Mouse (Mus musculus): Measurements from ENCODE around the gene Alk.
"Not testable (repeated sequence)": the region's sequence is repeated elsewhere in the genome, so short reads cannot be mapped to it uniquely, and the experiment has no call there.

The Alk gene

DNA sequence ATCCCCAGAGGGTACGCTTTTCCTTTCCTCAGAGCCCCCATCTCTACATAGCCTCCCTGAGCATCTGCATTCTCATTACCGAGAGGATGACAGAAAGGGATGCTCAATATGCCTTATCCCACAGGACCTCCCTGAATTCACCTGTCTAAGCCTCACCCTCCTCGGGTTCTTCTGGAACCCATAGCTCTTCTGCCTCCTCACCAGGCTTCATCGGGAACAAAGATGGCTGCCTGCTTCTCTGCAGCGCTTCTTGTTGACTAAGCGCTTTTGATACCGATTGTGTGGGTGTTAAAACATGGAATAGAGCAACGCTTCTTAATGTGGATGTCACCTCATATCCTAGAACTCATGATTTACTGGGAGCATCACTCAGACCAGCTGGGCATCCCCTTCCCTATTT is 75.9 kb downstream of the Alk start:
- no peak for DNase-seq (ENCODE audit: low spot score in 2 of 2)

DNA sequence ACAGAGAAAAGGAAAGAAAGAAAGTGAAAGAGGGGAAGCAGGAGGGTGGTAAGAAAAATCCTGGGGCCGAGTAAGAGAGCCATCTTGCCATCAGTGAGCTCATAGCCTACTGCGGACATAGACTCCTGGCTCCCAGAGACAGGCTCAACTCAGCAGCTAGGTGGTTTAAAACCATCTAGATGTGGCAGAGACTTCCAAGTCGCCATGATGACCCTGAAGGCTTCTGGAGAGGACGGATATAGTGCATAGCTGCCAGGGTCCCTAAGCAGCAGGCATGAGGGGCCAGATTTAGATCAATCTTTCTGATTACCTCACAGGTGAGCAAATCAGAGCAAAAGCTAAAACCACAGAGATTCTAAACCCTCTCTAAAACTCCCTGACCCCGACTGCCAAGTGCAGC is 76.9 kb downstream of the Alk start:
- DNase-seq (ENCODE audit: low spot score in 2 of 2), result no peak

DNA sequence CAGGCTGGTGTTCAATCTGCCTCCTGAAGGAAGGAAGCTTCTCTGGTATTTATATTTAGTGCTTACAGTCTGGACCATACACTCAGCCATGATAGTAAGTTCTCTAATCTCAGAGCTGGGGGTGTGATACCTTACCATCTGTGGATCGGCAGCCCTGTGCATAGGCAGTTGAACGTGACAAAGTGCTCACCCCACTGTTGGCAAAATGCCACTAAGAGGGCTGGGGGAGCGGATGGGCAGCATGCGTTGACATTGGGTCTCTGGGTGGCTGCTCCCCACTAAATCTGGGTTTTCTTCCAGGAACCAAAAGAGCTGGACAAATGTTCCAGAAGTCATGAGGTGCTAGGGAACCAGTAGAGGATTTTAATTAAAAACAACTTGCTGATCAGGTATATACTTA is 78.1 kb downstream of the Alk start:
- no peak for DNase-seq (ENCODE audit: low spot score in 2 of 2)

DNA sequence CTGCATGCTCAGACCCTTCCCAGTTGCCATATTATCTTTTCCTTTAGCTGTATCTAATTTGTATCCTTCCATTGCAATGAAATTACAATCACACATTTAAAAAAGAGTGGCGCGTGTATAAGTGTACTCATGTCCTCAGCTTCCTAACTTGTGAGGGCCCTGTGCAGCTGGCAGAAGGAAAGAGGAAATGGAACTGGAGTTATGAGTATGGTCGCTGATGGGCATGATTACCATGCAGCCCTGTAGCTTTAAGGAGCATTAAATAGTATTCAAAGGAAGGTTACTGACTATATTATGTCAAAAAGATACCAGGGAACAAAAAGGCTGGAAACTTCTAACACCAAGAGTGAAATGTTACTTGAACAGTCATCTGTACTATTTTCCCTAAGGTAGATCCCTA is 79.6 kb downstream of the Alk start:
- no peak for DNase-seq (ENCODE audit: low spot score in 2 of 2)

DNA sequence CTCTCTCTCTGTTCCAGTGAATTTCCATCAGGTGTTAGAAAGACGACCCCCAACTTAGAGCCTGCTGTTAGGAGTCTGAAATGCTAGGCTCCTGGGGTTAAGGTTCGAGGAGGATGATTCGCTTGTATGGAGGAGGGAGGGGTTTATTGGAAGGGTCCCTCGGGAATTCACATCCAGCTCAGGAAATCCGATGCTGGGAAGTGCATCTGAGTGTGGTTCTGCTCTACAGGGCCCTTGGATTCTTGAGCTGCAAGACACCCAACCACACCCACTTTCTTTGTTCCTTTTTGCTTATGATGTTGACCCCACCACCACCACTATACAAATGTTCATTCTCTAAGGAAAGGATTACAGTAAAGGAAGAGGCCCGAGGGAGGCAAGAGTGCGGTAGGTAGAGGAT is 81.4 kb downstream of the Alk start:
- no peak for DNase-seq (ENCODE audit: low spot score in 2 of 2)

DNA sequence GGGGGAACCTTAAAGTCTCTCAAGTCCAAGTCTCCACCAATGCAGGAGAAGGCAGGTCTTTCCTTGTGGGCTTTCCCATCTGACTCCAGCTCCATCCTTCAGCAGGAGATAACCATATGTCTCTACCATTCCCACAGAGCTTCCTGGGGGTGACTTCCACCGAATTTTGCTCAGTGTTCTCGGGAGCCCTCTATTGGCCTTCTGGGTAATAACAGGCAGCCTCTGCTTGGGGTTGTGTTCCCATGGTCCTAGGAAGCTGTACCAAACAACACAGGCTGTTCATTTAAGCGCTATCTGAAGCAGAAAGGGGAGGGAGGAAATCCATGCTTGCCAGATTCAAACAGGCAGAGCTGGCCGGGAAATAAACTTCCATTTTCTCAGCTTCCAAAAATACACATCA is 82.0 kb downstream of the Alk start:
- peak in 1 of 2 experiments; percentile 33 for DNase-seq (ENCODE audit: low spot score in 2 of 2)

DNA sequence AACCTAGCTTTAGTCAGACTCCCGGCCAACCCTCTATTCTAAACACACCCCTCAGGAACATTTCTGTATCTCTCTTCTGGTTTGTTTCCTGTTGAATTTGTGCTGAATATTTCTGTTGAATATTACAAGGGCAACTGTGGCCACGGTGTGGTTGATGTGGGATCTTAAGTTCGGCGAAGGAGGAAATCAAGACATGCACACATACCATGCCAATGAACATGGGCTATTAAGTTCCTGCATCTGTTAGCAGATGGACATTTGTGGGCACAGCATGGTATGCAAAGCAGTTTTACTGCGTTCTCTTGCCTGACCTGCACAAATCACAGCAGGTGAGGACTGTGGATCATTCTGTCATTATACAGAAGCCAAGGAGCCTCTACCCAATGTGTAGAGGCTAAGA is 83.1 kb downstream of the Alk start:
- DNase-seq (ENCODE audit: low spot score in 2 of 2), result no peak

DNA sequence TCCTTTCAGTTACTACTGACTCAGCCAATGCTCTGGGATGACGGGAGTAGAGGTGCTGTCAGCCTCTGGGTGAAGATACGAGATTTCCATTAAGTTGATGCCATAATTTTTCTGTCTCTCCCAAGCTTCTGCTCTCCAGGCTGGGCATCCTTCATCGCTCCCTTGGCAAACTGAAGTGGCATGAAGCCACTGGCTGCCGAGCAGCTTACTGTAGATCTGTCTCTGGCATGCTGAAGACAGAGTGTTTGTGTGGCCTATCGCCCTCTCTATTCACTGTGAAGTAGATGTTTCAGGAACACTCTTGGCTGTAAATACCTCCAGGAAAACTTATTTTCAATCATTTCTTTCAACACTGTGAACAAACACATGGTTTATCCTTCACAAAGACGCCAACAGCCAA is 93.7 kb downstream of the Alk start:
- no peak for DNase-seq (ENCODE audit: low spot score in 2 of 2)

DNA sequence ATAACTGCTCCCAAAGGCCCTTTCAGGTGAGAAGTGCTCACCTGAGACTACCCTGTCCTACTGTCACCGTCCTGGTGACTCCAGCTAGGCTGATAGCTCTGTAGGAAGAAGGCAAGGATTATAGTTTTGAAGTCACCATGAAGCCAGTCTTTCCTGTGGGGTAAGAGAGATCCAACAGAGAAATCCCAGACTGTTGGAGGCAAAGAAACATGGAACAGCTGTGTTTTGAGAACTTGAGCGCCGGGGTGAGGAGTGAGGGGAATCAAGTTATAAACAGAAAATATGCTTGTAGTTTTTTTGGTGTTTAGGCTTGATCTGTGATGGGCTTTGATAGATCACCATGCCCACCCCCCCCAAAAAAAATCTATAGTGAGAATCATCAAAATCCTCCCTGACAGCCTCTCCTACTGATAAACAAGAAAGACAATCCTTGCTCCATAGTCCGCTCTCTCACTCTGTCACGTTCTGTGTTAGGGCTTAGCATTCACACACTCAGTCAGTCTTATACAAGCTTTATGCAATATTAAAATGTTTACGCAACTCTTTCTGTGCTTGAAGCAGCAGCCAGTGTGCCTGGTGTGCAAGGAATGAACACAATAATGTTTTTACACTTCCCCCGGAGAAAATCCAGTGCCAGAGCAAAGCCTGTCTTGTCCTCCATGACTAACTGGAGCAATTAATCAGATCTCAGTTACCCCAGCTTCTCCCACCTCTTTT is 95.6 kb downstream of the Alk start:
- no peak for DNase-seq (ENCODE audit: low spot score in 2 of 2)

DNA sequence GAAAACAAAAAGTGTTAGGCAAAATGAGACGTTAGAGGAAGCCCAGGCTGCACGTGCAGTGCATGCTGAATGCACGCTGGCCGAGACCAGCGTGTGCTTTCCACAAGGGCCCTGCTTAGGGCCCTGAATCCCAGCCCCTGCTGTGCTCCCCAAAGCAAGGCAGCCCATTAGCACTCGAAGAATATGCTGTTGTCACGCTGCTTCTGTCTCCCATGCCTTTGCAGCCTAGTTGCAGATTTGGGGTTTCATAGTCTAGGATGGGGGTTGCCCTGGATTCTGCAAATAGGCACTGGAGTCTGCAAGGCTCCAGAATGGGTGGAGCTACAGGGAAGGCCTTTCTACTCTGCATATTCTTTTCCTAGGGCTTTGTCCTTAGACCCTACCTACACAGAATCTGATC is 99.2 kb downstream of the Alk start:
- no peak for DNase-seq (ENCODE audit: low spot score in 2 of 2)

DNA sequence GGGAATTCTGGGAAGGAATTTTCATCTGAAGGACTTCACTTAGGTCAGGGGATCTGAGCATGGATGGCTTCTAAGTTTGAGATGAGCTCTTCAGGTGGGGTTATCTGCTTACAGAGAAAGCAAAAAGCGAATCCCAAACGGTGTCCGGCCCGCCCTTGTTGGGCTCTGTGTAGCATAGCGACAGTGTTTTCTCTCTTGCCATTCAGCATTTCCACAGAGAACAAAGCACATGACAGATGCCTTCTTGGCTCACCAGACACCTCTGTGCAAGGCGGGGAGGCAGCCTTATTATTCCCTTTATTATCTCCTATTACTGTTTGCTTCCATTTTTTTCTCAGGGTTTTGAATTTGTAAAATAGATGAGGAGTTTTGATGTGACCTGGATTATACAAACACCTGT is 99.8 kb downstream of the Alk start:
- DNase-seq (ENCODE audit: low spot score in 2 of 2), result no peak

DNA sequence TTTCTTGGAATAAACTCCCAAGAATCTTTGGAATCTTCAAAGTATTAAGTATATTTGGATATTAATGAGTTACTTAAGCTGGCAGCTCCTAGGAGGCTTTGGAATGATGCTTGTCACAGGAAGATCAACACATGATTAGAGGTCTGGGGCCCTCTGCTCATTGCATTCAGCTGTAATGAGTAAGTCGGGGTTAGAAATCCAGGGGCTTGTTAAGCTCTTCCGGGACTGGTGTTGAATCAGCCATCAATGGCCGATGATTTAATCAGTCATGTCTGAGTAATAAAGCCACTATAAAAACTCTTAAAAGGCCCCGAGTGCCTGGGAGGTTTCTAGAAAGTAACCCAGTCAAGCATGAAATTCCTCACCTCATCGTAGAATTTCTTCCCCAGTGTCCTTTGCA is 109.0 kb downstream of the Alk start:
- DNase-seq (ENCODE audit: low spot score in 2 of 2), result no peak

DNA sequence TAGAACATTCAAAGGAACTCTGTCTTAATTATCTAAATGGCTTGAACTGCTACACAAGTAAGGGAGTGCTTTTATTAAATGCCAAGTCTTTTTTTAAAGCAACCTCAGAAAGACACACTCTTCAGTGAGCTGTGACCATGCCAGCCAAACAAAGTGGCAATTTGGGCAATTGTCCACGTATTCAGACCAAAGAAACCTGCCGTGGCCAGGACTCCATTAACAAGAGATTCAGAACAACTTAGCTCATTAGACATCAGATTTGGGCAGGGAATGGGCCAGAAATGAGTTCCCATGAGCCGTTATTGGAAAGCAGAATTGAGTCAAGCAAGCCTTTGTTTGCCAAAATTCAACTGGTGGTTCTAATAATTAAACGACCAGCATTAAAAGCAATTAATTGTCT is 118.8 kb downstream of the Alk start:
- DNase-seq (ENCODE audit: low spot score in 2 of 2), result no peak

DNA sequence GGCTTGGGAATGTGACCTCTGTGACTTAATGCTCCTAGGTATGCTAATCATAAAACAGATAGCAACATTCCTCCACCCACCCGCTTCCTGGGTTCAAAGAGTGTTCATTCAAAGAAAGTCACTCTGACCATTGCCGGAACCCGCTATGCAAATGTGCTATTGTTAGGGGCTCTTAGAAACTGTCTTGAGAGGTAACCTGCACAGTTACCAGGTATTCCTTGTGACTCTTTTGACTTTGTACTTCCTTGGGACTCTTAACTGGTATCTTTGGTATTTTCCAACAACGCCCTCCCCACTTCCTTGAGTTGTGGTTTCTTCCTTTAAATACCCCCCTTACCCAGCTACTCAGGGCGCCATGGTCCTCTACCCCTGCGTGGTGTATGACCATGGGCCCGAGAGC is 125.2 kb downstream of the Alk start:
- DNase-seq (ENCODE audit: low spot score in 2 of 2), result not testable (repeated sequence)

DNA sequence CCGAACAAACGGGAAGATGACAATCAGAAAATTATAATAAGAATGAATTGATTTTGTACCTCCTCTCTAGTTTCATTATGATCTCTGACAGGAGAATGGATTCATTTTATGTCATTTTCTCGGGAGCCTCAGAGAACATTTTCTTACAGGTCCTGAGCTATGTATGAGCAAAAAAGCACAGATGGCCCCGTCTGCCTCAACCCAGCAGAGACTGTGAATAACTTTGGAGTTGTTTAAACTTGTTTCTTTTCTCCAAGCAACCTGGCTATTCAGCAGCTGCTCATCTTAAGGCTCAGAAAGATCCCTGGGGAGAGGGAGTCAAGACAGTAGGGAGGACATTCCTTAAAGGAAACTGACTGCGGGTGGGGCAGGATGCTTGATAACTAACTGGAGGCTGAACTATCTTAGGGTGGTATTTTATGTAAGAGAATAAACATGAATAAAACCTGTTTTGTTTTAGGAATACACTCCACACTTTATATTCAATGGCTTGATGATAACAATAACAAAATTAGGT is 126.5 kb downstream of the Alk start:
- no peak for DNase-seq (ENCODE audit: low spot score in 2 of 2)

DNA sequence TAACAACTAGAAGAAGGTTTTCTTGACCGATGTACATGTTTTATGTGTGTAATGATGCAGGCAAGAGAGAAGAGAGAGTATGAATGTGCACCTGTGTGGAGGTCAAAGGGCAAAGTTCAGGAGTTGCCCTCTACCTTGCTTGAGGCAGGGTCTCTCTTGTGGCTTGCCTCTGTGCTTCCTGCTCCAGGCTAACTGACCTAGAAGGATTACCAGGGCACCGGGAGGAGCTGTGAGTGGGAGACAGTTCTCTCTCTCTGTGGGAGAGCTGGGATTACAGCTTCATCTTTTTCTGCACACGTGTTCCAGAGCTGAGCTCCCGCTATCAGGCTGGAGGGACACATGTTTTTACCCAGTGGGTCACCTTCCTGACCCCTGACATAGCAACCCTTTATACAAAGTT is 127.5 kb downstream of the Alk start:
- no peak for DNase-seq (ENCODE audit: low spot score in 2 of 2)

DNA sequence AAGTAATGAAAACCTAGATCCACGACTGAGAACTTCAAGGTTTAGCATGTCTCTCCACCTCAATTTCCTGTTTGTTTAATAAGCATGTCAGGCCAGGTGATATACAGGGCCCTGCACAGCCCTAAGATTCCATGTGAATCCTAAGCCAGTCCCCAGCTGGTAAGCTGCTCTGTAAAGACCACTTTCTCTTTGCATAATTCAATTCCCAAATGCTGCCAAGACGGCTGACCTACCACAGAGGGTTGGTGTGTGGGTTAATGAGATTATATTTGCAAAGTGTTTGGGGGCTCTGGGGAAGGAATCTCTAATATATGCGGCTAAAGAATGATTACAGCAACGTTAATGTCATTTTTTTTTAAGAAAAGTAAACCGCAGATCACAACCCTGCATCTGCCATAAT is 130.3 kb downstream of the Alk start:
- no peak for DNase-seq (ENCODE audit: low spot score in 2 of 2)

DNA sequence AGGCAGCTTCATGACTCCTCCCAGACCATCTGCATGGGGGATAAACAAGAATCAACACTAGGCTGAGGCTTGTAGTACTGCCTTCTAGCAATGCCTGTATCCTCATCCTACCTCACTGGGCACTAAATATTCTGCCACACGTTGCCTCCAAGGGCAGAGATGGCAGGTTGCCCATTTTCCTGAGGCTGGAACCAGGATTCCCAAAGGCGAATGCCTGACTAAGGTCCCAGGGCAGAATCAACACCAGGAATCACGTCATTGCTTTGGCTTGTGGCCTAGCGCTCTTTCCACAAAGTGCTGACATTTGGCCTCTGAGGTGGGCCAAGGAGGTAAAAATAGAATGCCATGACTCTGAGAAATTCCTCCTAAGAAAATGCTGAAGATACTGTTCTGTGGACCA is 155.9 kb downstream of the Alk start:
- DNase-seq (ENCODE audit: low spot score in 2 of 2), result no peak

DNA sequence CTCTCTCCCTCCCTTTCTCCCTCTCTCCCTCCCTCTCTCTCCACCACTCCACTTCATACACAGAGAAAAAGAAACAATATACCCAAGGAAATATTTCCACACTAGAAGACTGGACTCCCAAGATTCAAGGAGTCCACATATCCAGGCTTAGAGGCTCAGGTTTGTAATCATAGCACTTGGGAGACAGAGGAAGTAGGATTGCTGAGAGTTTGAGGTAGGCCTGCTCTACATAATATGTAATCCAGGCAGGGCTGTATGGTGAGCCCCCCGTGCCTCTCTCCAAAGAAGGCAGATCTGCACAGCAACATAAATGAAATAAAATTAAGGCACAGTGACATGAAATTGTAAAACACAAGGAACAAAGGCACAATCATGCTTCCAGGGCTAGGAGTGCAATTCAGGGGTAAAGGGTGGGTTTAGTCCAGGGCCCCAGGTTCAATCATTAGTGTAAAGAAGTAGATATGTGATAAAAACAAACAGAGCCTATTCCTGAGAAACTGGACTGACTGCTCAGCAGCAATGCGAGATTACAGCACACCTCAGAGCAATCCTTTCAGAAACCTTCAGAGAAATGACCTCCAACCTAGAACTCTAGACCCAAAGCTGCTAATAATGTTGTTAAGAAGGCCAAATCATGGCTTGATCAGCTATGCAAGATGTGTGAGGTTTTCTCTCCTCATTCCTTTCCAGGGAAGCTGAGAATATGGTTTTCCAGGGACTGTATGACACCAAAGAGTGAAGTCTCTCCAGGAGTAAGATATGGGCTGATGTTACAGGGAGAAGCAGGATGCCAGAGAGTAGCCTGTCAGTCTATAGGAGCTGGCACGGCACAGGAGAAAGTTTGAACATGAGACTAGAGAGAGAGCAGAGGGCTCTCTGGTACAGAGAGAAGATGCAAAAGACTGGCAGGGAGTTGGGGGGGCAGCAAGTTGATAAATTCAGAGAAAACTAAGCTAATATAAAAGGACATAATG is 158.9 kb downstream of the Alk start:
- DNase-seq (ENCODE audit: low spot score in 2 of 2), result no peak

DNA sequence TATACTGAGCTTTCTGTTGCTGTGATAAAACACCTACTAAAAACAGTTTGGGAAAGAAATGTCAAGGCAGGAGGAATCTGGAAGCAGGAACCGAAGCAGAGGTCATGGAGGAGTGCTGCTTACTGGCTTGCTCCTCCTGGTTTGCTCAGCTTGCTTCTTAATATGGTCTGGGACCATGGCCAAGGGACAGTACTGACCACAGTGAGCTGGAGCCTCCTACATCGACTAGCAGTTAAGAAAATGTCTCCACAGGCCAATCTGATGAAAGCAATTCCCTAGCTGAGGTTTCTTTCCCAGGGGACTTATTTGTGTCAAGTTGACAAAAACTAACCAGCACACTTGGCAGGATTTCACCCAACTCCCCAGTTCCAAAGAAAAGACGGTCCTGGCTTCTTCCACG is 187.0 kb downstream of the Alk start:
- no peak for DNase-seq (ENCODE audit: low spot score in 2 of 2)

DNA sequence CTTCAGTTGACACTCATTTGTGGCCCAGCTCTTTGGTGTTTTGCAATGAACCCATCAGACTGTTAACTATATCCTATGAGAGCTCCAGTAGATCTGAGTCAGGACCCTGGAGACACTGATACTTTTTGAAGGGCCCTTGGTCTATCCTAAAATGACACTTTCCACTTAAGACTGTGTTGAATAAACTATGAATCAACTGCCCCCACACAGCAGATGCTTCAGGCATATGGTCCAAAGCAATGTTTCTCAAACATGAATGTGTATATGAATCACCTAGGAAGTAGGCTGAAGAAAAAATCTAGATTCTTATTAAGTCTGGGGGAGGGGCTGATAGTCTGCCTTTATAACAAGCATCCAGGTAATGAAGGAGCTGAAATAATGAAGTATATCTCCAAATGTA is 189.8 kb downstream of the Alk start:
- no peak for DNase-seq (ENCODE audit: low spot score in 2 of 2)

DNA sequence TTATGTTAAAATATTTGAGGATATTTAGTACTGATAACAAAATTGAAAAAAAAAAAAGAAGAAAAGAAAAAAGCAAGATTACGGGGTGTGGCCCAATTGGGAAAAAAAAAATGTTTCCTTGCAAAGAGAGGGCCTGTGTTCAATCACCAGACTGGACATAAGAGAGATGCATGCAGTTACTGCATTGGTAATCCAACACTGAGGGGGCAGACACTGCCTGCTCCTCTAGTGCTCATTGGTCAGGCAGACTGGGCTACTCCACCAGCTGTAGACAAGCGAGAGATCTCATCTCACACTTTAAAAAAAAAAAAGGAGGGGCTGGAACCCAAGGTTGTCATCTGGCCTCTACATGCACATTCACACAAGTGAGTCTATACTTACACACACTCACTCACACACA is 199.6 kb downstream of the Alk start:
- DNase-seq (ENCODE audit: low spot score in 2 of 2), result no peak

DNA sequence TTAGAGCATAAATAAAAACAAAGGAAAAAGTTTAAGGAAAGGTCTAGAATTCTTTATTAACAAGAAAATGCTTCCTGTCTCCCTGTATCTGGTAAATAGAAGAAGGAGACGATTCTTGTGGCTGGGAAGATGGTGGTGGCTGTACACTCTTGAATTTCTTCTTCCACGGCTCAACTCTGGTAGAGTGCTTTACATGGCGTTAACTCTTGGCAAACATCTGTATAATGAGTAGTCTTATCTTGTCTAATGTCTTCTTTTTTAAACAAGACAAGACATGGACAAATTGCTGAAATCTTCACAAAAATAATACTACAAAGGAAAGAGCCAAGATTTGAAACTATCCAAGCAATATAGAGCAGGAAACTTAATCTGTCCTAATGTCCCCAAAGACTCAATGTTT is 202.6 kb downstream of the Alk start:
- no peak for DNase-seq (ENCODE audit: low spot score in 2 of 2)

Measured in urinary bladder, adult 18-20 months (tissue).